Mouse (Mus musculus): ENCODE data around the gene Anxa1. TPM values are rescaled to one million over a fixed set of nuclear protein-coding genes. Genes with fewer than 3 reads are reported as not detected.

Anxa1 gene
- polyA plus RNA-seq, 1 experiment from 2014 or later = 7.8 TPM

Other genes starting within 250 kb of the Anxa1 start
- 0.74 and 1.4 TPM in 2 replicates for gene Aldh1a1, start 101.8 kb upstream of the Anxa1 start, polyA plus RNA-seq (2014; fragmentation: Nextera tagmentation; extraction: Ambion mirVana)